Mouse (Mus musculus): ENCODE data around the gene Zfp991.
"Not testable (repeated sequence)": the region's sequence is repeated elsewhere in the genome, so short reads cannot be mapped to it uniquely, and the experiment has no call there.

DNA sequence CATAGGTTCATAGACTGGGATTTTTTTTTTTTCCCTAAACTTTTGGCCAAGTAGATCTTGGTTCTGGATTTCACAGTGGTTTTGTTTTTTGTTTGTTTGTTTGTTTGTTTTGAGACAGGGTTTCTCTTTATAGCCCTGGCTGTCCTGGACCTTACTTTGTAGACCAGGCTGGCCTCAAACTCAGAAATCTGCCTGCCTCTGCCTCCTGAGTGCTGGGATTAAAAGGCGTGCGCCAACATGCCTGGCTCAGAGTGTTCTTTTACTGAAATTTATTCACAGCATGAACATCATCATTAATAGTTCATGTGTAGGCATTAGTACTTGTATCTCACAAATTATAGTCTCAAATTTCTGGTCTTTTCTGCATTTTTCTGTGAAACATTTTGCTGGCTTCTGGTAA lies 5.4 kb upstream of the Zfp991 start:
- TF ChIP-seq GATA1 (IDR thresholded peaks at IDR 0.05; ENCODE audit: borderline replicate concordance, low read length); FLI1 (IDR thresholded peaks at IDR 0.05; ENCODE audit: low read length): not testable (repeated sequence)

Data from megakaryocyte, embryonic 14.5 days (primary cell).